ENCODE assay signal across 19 mouse cellular contexts in the genomic region with DNA sequence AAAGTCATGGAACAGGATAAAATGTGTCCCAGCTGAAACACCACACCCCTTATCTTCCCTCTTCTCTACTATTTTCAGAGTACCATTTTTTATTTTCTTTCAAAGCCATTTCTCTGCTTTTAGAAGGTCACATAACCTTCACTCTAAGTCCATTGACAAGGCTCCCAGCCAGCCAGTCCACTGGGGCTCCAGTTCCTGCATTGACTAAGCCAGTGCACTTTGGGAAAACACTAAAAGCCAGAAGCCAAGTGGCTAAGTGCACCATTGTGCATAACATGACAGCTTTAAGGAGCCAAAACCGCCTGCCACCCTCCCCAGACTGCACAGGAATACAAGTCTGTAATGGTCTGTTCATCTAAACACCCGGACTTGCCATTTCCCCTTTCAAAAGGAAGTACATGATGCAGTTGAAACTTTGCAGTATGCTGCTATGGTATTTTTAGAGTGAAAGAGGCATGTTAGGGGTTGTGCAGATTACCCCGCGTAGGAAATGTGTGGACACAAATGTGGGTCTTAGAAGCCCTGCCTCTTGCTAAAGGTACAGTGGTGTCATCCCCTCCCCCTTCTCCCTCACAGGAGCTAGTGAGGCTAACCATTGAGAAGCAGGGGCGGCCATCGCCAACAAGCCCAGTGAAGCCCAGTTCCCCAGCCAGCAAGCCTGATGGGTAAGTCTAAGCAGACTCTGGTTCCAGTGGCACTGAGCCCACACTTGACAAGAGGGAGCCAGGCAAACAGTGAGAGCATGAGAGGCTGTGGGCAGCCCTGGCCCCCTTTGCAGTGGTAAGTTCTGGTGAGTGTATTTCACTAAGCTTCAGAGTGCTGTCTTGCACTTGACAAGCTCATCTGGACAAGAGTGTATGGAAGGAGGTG. TPM values are rescaled to one million over a fixed set of nuclear protein-coding genes. Genes with fewer than 3 reads are reported as not detected.
DNase-seq lines count a peak whose midpoint lies in the region; ATAC-seq lines count a peak whose summit lies in the region.
"Had no signal": no experiment of that assay in that cellular context is flagged by ENCODE, and none has a peak within 500 bp of the region (broad histone marks: within the 10 kb centered on the region; RNA-seq: fewer than 3 reads in every experiment).

No protein-coding gene starts in this region.

- no peak overlapping the region for H3K9ac ChIP-seq in intestine, embryonic 16.5 days (ENCODE audit: low read depth, low read length)
- H3K9ac ChIP-seq: heart, embryonic 12.5 days; lung, embryonic 15.5 days had no signal

- WGBS in intestine, embryonic 16.5 days: 87% methylated on average over 6 of the region's 6 CpGs

- no peak overlapping the region for H3K4me2 ChIP-seq in intestine, embryonic 16.5 days (ENCODE audit: low read depth, low read length)
- H3K4me2 ChIP-seq: heart, embryonic 12.5 days; liver, embryonic 11.5 days; lung, embryonic 15.5 days; midbrain, embryonic 11.5 days had no signal

- H3K9me3 ChIP-seq in intestine, embryonic 16.5 days (ENCODE audit: control insufficient read depth, low read length): no peaks in the 10 kb centered on the region
- H3K9me3 ChIP-seq: heart, embryonic 12.5 days; lung, embryonic 15.5 days had no signal

- peaks cover 16% of the 10 kb centered on the region for H3K36me3 ChIP-seq in splenic B cell, adult 2 months (ENCODE audit: control insufficient read depth, insufficient read depth, low read length, poor library complexity, severe bottlenecking)
- peaks cover 9% of the 10 kb centered on the region for H3K36me3 ChIP-seq in intestine, embryonic 16.5 days (ENCODE audit: control insufficient read depth, insufficient read depth, low read length)

- 0 out of 2 replicates have a peak, but pooled peaks cover 3% of the 10 kb centered on the region for H3K4me1 ChIP-seq in intestine, embryonic 16.5 days (ENCODE audit: control insufficient read depth, insufficient read depth, low read length)
- H3K4me1 ChIP-seq: heart, embryonic 12.5 days; lung, embryonic 15.5 days had no signal

- peak; percentile 23; the same call in 1 of the 2 replicates for ATAC-seq in common myeloid progenitor, adult 5-6 weeks (replicated peaks; ENCODE audit: low read depth, poor library complexity, severe bottlenecking)
- ATAC-seq in intestine, embryonic 16.5 days: no peak

- peak; percentile 21 for DNase-seq in layer of hippocampus, adult 11-12 months (ENCODE audit: low spot score)
- DNase-seq in layer of hippocampus, adult 8-10 months (ENCODE audit: low spot score in 2 of 2): no peak
- peak; percentile 22 to 27 for DNase-seq in spleen, adult 18-20 months
- no peak for DNase-seq in spleen, postnatal 4 days (ENCODE audit: low spot score in 2 of 2)
- DNase-seq in splenic B cell, adult 2 months (ENCODE audit: low read depth, low spot score): peak; percentile 68
- DNase-seq: adrenal gland, adult 8-10 months; cerebellum, adult 2 months; embryo, embryonic 11 days; gastrocnemius, postnatal 25 days; heart, postnatal 4 days; kidney, adult 11 months; kidney, postnatal 4 days had no signal

- H3K4me3 ChIP-seq in intestine, embryonic 16.5 days (ENCODE audit: low read length): no peak overlapping the region
- H3K4me3 ChIP-seq: erythroblast, embryonic 14.5 days; heart, embryonic 12.5 days; lung, embryonic 15.5 days had no signal

- no peaks in the 10 kb centered on the region for H3K27me3 ChIP-seq in splenic B cell, adult 2 months (ENCODE audit: control insufficient read depth, insufficient read depth, low read length, poor library complexity, severe bottlenecking)
- H3K27me3 ChIP-seq in intestine, embryonic 16.5 days (replicated peaks; ENCODE audit: control insufficient read depth, insufficient read depth, low read length): no peaks in the 10 kb centered on the region
- H3K27me3 ChIP-seq: heart, embryonic 12.5 days; lung, embryonic 15.5 days had no signal

- no peak overlapping the region for H3K27ac ChIP-seq in intestine, embryonic 16.5 days (ENCODE audit: low read length)
- H3K27ac ChIP-seq: lung, embryonic 15.5 days had no signal

RNA-seq across cellular contexts. Expression of a gene that starts 52.8 kb away (rescaled TPM):
- total RNA-seq in layer of hippocampus, adult 8-10 months (2022): 1 to 10 TPM in 2 of 4 experiments, under 1 TPM in 2; 0.59 to 1.4 (median 1.0) TPM
- not detected in 2 replicates for total RNA-seq in common myeloid progenitor, adult 5-6 weeks (2017)
- polyA plus RNA-seq in intestine, embryonic 16.5 days (2015; fragmentation: Nextera tagmentation; extraction: Ambion mirVana): 0.56 and 0.70 TPM in 2 replicates
- total RNA-seq: gastrocnemius, postnatal 25 days; heart, postnatal 4 days had no signal
- polyA plus RNA-seq: erythroblast, embryonic 14.5 days; heart, embryonic 12.5 days; midbrain, embryonic 11.5 days had no signal

Comparison
In these comparisons a context has a peak if more than half of its experiments do, and no peak if none do; other contexts are left out.
1. DNase-seq: peak in layer of hippocampus, adult 11-12 months (single experiment), spleen, adult 18-20 months (2 of 2) and splenic B cell, adult 2 months (single experiment); none in layer of hippocampus, adult 8-10 months (0 of 2) and spleen, postnatal 4 days (0 of 2).